Mouse (Mus musculus) E14TG2a.4 (cell line): ENCODE measurements at regions not wholly inside any gene's neighbourhood (a gene's known extent, or its start where the extent isn't known, plus 50 kb on each side); places are given as distances from the start of the nearest gene placed in this dataset.

Experiments used
- CTCF ChIP-seq: conservative IDR thresholded peaks from 2 replicates; pipeline ENCODE4 v1.5.1; 2014; ENCODE audit warnings: low read length
- NANOG ChIP-seq: IDR thresholded peaks from 2 replicates; pipeline ENCODE4 v1.6.1; 2014; ENCODE audit warnings: borderline replicate concordance, low read length, mixed read lengths
- POU5F1 ChIP-seq: IDR thresholded peaks from 2 replicates; pipeline ENCODE4 v1.6.1; 2014; ENCODE audit warnings: low read length, borderline replicate concordance

DNA sequence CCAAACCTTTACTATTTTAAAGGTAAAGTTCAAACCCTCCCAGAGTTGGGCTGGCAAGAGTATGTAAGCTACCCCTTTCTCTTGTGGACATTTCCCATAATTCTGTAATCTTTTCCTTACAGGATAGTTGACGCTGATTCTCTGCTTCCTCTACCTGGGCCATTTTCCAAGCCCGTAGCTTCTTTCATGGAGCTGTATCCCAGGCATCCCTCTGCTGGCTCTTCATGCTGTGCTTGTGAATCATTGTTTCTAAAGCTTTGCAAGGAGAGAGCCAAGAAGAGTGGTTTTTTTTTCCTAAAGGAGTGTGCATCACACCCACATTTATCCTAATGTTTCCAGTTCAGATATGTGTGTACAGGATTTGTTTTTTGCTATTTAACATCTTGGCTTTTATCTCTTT lies 553.4 kb downstream of the Tbc1d22a start:
- TF ChIP-seq CTCF (no peak), NANOG (no peak), POU5F1 (no peak)
